Mouse (Mus musculus): ENCODE measurements at regions not wholly inside any gene's neighbourhood (a gene's known extent, or its start where the extent isn't known, plus 50 kb on each side); places are given as distances from the start of the nearest gene placed in this dataset.
A peak's percentile ranks its signal among the peaks of the same experiment; 100 is the strongest.

- 20% methylated on average over 1 of the region's 1 CpGs for WGBS
- H3K9me3 ChIP-seq (replicated peaks): peaks cover 3% of the 10 kb centered on the region; the same call in 1 of the 2 replicates
- no peaks in the 10 kb centered on the region for H3K27me3 ChIP-seq (replicated peaks)
- H3K36me3 ChIP-seq: no peaks in the 10 kb centered on the region
- H3K4me2 ChIP-seq: no peak overlapping the region
- no peaks in the 10 kb centered on the region for H3K4me1 ChIP-seq
- H3K9ac ChIP-seq (replicated peaks): no peak overlapping the region
- no peak overlapping the region for H3K4me3 ChIP-seq (replicated peaks)
- no peak for ATAC-seq (ENCODE audit: low FRiP score)
- H3K27ac ChIP-seq (replicated peaks): no peak overlapping the region
These were observed 60.1 kb upstream of the Kcnj6 start for GRCm38 (mm10) chr16:95057596-95057995.

DNA sequence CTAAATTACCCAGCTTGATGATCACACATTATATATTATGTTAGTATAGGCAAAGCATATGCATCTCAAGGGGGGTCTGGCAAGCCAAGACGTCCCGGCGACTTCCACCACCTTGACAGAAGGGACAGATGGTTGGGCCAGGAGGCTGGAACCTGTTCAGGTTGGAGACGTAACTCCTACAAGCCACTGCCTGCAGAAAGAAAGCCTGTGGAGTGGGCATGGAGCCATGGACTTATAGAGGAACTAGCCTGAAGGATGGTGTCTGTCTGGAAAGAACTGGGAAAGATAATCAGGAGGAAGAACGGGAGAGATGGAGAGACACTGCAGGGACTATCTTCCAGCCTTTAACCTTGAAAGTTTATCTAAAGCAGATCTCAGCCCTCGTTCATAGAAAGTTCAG is 66.9 kb upstream of the Kcnj6 start:
- Histone ChIP-seq H3K4me3 (replicated peaks) (no peak overlapping the region), H3K4me2 (no peak overlapping the region), H3K4me1 (no peaks in the 10 kb centered on the region), H3K9me3 (replicated peaks) (no peaks in the 10 kb centered on the region), H3K9ac (replicated peaks) (no peak overlapping the region), H3K27ac (replicated peaks) (no peak overlapping the region), H3K27me3 (replicated peaks) (no peaks in the 10 kb centered on the region), H3K36me3 (no peaks in the 10 kb centered on the region)
- WGBS: 88% methylated on average over 6 of the region's 6 CpGs
- ATAC-seq (ENCODE audit: low FRiP score): no peak

DNA sequence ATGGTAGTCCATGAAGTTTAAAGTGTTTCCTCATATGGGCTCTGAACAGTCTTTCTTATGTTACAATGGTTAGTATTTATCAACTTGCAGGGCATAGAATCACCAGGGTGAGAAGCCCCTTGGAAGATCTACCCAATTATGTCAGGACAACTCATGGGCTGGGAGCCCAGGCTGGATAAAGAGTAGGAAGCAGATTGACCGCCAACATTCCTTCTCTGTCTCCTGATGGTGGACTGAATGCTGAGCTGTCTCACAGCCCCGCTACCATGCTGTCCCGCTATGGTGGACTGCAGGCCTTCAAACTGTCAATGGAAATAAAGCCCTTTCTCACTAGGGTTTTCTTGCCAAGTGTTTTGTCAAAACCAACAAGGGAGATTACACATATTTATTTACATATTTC is 69.2 kb upstream of the Kcnj6 start:
- no peak overlapping the region for H3K4me2 ChIP-seq
- WGBS: 95% methylated on average over 3 of the region's 3 CpGs
- ATAC-seq (ENCODE audit: low FRiP score): no peak

DNA sequence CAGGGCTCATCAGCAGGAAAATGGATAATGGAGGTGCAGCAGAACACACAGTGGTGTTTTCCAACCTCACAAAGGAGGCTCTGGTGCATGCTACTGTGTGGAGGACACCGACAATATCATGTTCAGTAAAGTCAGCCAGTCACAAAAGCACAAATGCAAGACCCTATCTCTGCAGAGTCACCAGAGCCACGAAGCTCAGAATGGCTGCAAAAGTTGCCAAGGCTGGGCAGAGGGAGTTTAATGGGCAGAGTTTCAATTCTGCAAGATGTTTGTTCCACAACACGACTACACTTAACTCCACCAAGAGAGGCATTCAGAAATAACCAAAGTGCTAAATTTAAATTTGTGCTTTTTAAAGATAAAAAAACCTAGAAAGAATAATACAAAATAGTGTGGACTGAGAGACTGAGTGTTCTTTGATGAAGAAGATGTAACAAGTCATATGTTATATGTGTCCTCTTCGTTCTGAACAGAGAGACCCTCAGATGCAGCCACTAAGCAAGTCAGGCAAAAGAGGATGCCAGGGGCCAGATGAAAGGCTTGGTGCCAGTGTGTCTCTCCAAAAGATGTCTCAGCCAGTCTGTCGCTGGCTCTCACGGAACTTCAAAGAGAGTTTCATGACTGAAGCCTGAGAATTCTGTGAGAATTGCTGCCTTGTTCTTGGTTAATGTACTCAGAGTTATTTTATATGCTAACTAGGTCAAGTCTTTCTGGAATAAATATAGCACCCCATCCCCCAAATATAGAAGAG is 95.1 kb upstream of the Kcnj6 start:
- Histone ChIP-seq H3K4me2 (no peak overlapping the region), H3K9me3 (replicated peaks) (no peaks in the 10 kb centered on the region), H3K9ac (replicated peaks) (no peak overlapping the region), H3K27me3 (replicated peaks) (no peaks in the 10 kb centered on the region; the same call in 1 of the 2 replicates), H3K4me3 (replicated peaks) (no peak overlapping the region), H3K4me1 (no peaks in the 10 kb centered on the region), H3K36me3 (no peaks in the 10 kb centered on the region), H3K27ac (replicated peaks) (no peak overlapping the region)
- 73% methylated on average over 6 of the region's 6 CpGs for WGBS
- no peak for ATAC-seq (ENCODE audit: low FRiP score)

More for the DNA sequence above, 69.2 kb upstream of the Kcnj6 start:
- no peaks in the 10 kb centered on the region for H3K27me3 ChIP-seq (replicated peaks)
- no peak overlapping the region for H3K27ac ChIP-seq (replicated peaks)
- no peaks in the 10 kb centered on the region for H3K36me3 ChIP-seq
- H3K9me3 ChIP-seq (replicated peaks): no peaks in the 10 kb centered on the region
- H3K4me1 ChIP-seq: no peaks in the 10 kb centered on the region
- H3K4me3 ChIP-seq (replicated peaks): no peak overlapping the region
- H3K9ac ChIP-seq (replicated peaks): no peak overlapping the region

GRCm38 (mm10) chr16:95093753-95094152 is 96.3 kb upstream of the Kcnj6 start:
- no peak overlapping the region for H3K9ac ChIP-seq (replicated peaks)
- H3K4me2 ChIP-seq: no peak overlapping the region
- H3K27me3 ChIP-seq (replicated peaks): no peaks in the 10 kb centered on the region; the same call in 1 of the 2 replicates
- no peak overlapping the region for H3K27ac ChIP-seq (replicated peaks)
- no peaks in the 10 kb centered on the region for H3K9me3 ChIP-seq (replicated peaks)
- WGBS: 36% methylated on average over 10 of the region's 10 CpGs
- H3K36me3 ChIP-seq: no peaks in the 10 kb centered on the region
- ATAC-seq (ENCODE audit: low FRiP score): no peak
- no peaks in the 10 kb centered on the region for H3K4me1 ChIP-seq
- H3K4me3 ChIP-seq (replicated peaks): no peak overlapping the region

GRCm38 (mm10) chr16:95100954-95101353 is 103.5 kb upstream of the Kcnj6 start:
- no peak overlapping the region for H3K4me3 ChIP-seq (replicated peaks)
- no peaks in the 10 kb centered on the region for H3K36me3 ChIP-seq
- no peak overlapping the region for H3K9ac ChIP-seq (replicated peaks)
- no peak overlapping the region for H3K4me2 ChIP-seq
- WGBS: 80% methylated on average over 9 of the region's 9 CpGs
- no peak overlapping the region for H3K27ac ChIP-seq (replicated peaks)
- no peaks in the 10 kb centered on the region for H3K4me1 ChIP-seq
- no peaks in the 10 kb centered on the region; the same call in 1 of the 2 replicates for H3K27me3 ChIP-seq (replicated peaks)
- H3K9me3 ChIP-seq (replicated peaks): no peaks in the 10 kb centered on the region
- no peak for ATAC-seq (ENCODE audit: low FRiP score)

DNA sequence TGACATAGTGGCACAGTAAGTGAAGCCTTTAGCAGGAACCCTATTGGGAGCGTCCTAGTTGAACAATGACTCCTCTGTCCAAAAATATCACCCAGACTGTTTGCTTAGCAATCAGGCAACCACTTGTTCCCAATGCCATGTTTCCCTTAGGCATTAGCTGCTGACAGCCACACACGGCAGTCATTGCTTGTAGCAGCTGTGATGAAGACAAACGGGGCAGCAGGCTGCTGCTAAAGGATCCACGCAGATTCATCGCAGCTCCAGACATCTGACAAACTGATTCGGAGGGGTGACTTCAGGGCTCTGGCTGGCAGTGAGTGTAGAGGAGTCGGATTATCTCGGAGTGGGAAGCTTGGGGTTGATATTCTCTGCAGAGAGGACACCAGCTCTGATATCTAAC is 120.0 kb upstream of the Kcnj6 start:
- Histone ChIP-seq H3K4me1 (peaks cover 20% of the 10 kb centered on the region), H3K36me3 (no peaks in the 10 kb centered on the region), H3K4me3 (replicated peaks) (no peak overlapping the region), H3K9ac (replicated peaks) (no peak overlapping the region), H3K9me3 (replicated peaks) (no peaks in the 10 kb centered on the region), H3K4me2 (no peak overlapping the region), H3K27me3 (replicated peaks) (0 out of 2 replicates have a peak, but pooled peaks cover 4% of the 10 kb centered on the region), H3K27ac (replicated peaks) (no peak overlapping the region)
- 31% methylated on average over 8 of the region's 8 CpGs for WGBS
- ATAC-seq (ENCODE audit: low FRiP score): no peak

DNA sequence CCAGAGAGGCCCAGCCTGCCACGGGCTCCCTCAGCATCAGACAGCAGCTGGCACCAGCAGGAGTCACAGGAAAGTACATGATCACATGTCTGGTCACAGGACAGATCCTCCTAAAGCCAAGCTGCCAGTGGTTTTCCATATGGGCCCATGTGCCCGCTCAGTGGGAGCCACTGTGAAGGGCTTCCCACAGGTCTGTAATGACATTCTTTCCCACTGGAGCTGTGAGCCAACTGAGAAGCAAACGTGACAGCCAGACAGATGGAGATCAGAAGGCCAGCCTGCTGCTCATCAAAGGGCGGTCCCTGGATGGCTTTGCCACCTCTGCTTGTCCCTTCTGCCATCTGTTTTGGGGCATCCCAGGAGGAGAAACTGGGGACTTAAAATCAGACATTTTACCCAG is 121.8 kb upstream of the Kcnj6 start:
- ATAC-seq (ENCODE audit: low FRiP score): no peak
- Histone ChIP-seq H3K4me2 (no peak overlapping the region), H3K9me3 (replicated peaks) (no peaks in the 10 kb centered on the region), H3K9ac (replicated peaks) (no peak overlapping the region), H3K36me3 (no peaks in the 10 kb centered on the region), H3K4me1 (peaks cover 21% of the 10 kb centered on the region), H3K27ac (replicated peaks) (no peak overlapping the region), H3K4me3 (replicated peaks) (no peak overlapping the region), H3K27me3 (replicated peaks) (0 out of 2 replicates have a peak, but pooled peaks cover 9% of the 10 kb centered on the region)
- WGBS: 55% methylated on average over 4 of the region's 4 CpGs

GRCm38 (mm10) chr16:95122048-95122447 is 124.5 kb upstream of the Kcnj6 start:
- Histone ChIP-seq H3K4me2 (no peak overlapping the region), H3K4me3 (replicated peaks) (no peak overlapping the region), H3K27ac (replicated peaks) (no peak overlapping the region), H3K9ac (replicated peaks) (no peak overlapping the region), H3K4me1 (peaks cover 26% of the 10 kb centered on the region), H3K36me3 (no peaks in the 10 kb centered on the region), H3K27me3 (replicated peaks) (peaks cover 12% of the 10 kb centered on the region; the same call in 1 of the 2 replicates), H3K9me3 (replicated peaks) (no peaks in the 10 kb centered on the region)
- 17% methylated on average over 7 of the region's 7 CpGs for WGBS
- ATAC-seq (ENCODE audit: low FRiP score): no peak

GRCm38 (mm10) chr16:95127616-95128015 is 129.7 kb upstream of the Kcnj15 start:
- H3K27ac ChIP-seq (replicated peaks): no peak overlapping the region
- WGBS: 5% methylated on average over 8 of the region's 8 CpGs
- ATAC-seq (ENCODE audit: low FRiP score): peak; percentile 42; the same call in 1 of the 2 replicates

DNA sequence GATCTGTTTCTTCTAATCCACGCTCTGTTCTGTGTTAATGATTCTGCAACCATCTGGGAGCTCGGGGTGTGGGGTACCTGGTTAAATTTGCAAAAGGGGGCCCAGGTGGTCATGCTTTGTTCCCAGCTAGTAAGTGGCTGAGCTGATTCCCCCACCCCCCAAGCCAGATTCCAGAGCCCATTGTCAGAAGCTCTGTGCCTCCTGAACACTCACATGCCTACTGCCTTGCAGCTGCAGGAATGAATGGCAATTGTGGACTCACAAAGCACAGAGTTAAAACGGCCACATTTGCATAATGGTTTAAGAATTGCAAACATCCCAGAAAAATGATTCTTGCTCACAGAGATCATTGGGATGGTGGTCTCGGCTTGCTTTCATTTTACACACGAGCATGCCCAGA is 125.5 kb upstream of the Kcnj15 start:
- H3K27me3 ChIP-seq (replicated peaks): no peaks in the 10 kb centered on the region; the same call in 1 of the 2 replicates
- H3K27ac ChIP-seq (replicated peaks): peak overlapping the region; percentile 45
- no peaks in the 10 kb centered on the region for H3K9me3 ChIP-seq (replicated peaks)
- peaks cover 28% of the 10 kb centered on the region for H3K4me1 ChIP-seq
- H3K36me3 ChIP-seq: no peaks in the 10 kb centered on the region
- WGBS: 21% methylated on average over 5 of the region's 5 CpGs
- no peak overlapping the region for H3K4me2 ChIP-seq
- peak; percentile 36; the same call in 1 of the 2 replicates for ATAC-seq (ENCODE audit: low FRiP score)
- no peak overlapping the region for H3K4me3 ChIP-seq (replicated peaks)
- H3K9ac ChIP-seq (replicated peaks): no peak overlapping the region

More at GRCm38 (mm10) chr16:95127616-95128015, 129.7 kb upstream of the Kcnj15 start:
- H3K4me1 ChIP-seq: peaks cover 30% of the 10 kb centered on the region
- no peak overlapping the region for H3K9ac ChIP-seq (replicated peaks)
- no peaks in the 10 kb centered on the region for H3K36me3 ChIP-seq
- H3K4me2 ChIP-seq: no peak overlapping the region
- H3K27me3 ChIP-seq (replicated peaks): peaks cover 7% of the 10 kb centered on the region; the same call in 1 of the 2 replicates
- no peak overlapping the region for H3K4me3 ChIP-seq (replicated peaks)
- no peaks in the 10 kb centered on the region for H3K9me3 ChIP-seq (replicated peaks)

- Histone ChIP-seq H3K9me3 (replicated peaks) (no peaks in the 10 kb centered on the region), H3K27ac (replicated peaks) (no peak overlapping the region), H3K4me1 (peaks cover 21% of the 10 kb centered on the region), H3K4me3 (replicated peaks) (no peak overlapping the region), H3K36me3 (no peaks in the 10 kb centered on the region), H3K27me3 (replicated peaks) (no peaks in the 10 kb centered on the region), H3K9ac (replicated peaks) (no peak overlapping the region), H3K4me2 (no peak overlapping the region)
- 56% methylated on average over 3 of the region's 3 CpGs for WGBS
- no peak for ATAC-seq (ENCODE audit: low FRiP score)
These were observed 118.5 kb upstream of the Kcnj15 start for GRCm38 (mm10) chr16:95138809-95139208.

Data from neural tube, embryonic 15.5 days (tissue).